Mouse (Mus musculus) left cerebral cortex, postnatal 14 days (tissue): ENCODE results near the gene Wscd1. TPM values are rescaled to one million over a fixed set of nuclear protein-coding genes. Genes with fewer than 3 reads are reported as not detected.
"Not testable (repeated sequence)": the region's sequence is repeated elsewhere in the genome, so short reads cannot be mapped to it uniquely, and the experiment has no call there.

Experiments
- DNase-seq, 2 experiments: peaks; one replicate each; pipeline ENCODE4 v3.0.0; 2021 to 2022; ENCODE audit warnings: low spot score in 2 of 2, mixed read lengths in 1 of 2
- intact Hi-C: fragments of 180-260 bp; cut with DNase I; formaldehyde crosslinking; loops from one replicate; pipeline ENCODE4 v1.15.1; 2025
- total RNA-seq, 2 experiments: library from RNA; stranded (reverse); gene quantifications; 2 replicates each; pipeline ENCODE4 v1.2.3; 2021

Wscd1 gene
- total RNA-seq, 2 experiments from 2014 or later = 55.1 to 61.9 TPM

GRCm38 (mm10) chr11:71816918-71817317, 67.2 kb downstream of the Wscd1 start:
- DNase-seq = no peak

GRCm38 (mm10) chr11:71817341-71817740, 67.6 kb downstream of the Wscd1 start:
- no peak for DNase-seq
- intact Hi-C loops = no loop called here

More at GRCm38 (mm10) chr11:71816918-71817317, 67.2 kb downstream of the Wscd1 start:
- intact Hi-C loops = no loop called here

DNA sequence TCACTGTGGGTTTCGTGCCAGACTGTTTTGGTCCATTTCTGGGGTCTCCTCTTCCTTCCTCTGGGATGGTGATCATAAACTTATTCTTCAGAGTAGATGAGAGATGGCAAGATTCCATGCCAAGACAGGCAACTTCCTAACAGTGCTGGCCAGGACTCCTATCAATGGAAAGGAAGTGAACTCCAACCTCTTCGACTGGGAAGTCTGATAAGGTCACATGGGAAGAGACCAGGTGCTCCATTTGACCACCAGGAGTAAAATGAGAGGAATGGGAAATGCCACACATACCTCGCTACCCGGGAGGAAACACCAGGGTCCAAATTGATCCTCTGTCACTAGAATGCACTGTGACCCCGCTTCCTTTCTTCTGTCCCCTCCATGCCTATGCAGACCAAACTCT, 68.4 kb downstream of the Wscd1 start:
- no peak for DNase-seq
- intact Hi-C loops = no loop called here

GRCm38 (mm10) chr11:71819901-71820300, 70.2 kb downstream of the Wscd1 start:
- intact Hi-C loops = no loop called here
- DNase-seq = peak in 1 of 2 experiments; percentile 44

- peak; percentile 51 to 61 for DNase-seq
- intact Hi-C loops = no loop called here
Measured at GRCm38 (mm10) chr11:71820847-71821246, 71.1 kb downstream of the Wscd1 start.

- DNase-seq, intact Hi-C loops: not testable (repeated sequence)
Measured at GRCm38 (mm10) chr11:71821526-71821925, 71.8 kb downstream of the Wscd1 start.

GRCm38 (mm10) chr11:71822031-71822430, 72.3 kb downstream of the Wscd1 start:
- no peak for DNase-seq
- intact Hi-C loops = no loop called here

DNA sequence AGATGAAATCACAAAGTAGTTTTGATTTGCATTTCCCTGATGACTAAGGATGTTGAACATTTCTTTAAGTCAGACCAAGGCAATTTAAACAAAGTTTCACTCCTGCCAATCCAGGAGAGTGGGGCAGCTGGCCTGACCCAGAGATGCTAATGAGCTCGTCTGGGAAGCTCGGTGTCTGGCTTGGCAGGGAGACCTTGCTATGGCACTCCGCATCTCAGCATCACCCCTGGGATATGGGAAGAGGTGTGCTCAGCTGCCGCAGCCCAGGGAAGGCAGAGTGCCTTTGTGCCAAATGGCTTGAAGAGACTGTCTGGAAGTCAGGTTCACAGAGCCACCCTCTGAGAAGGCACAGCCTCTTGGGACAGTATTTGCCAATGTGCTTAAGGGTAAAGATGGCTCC, 75.3 kb downstream of the Wscd1 start:
- intact Hi-C loops = no loop called here
- DNase-seq = no peak
